Mouse (Mus musculus) adrenal gland (tissue): ENCODE measurements at regions not wholly inside any gene's neighbourhood (a gene's known extent, or its start where the extent isn't known, plus 50 kb on each side); places are given as distances from the start of the nearest gene placed in this dataset.

ENCODE experiments used
- intact Hi-C: fragments of 180-260 bp; cut with DNase I; formaldehyde crosslinking; loops from one replicate; pipeline ENCODE4 v1.15.1; 2025
- microRNA-seq, 2 experiments: library from miRNA; unstranded; fragments of <30 nt; microRNA quantifications; one replicate each; pipeline ENCODE4; 2019

- intact Hi-C loops: no loop called here
Observed at GRCm38 (mm10) chr5:50126177-50126576, 67.4 kb upstream of the Adgra3 start.

GRCm38 (mm10) chr5:50125676-50126075 is 66.9 kb upstream of the Adgra3 start:
- intact Hi-C loops: no loop called here

GRCm38 (mm10) chr5:50122829-50123241 is 64.0 kb upstream of the Adgra3 start:
- intact Hi-C loops: no loop called here

- intact Hi-C loops: no loop called here
Observed at GRCm38 (mm10) chr5:50119860-50120259, 61.1 kb upstream of the Adgra3 start.

Small RNAs in the stretch of these regions (microRNA-seq; reads per million reads assigned to microRNA genes)
- 0 to 0.12 reads per million in 2 experiments for gene Mir8117
